Mouse (Mus musculus): Measurements from ENCODE around the gene Hoxa13. TPM values are rescaled to one million over a fixed set of nuclear protein-coding genes. Genes with fewer than 3 reads are reported as not detected.

Hoxa13 gene
- 0.08 and 0.32 TPM in 2 replicates for polyA plus RNA-seq (2015; fragmentation: Nextera tagmentation; extraction: Ambion mirVana)

- no peak for ATAC-seq (ENCODE audit: low read depth)
- H3K4me1 ChIP-seq (replicated peaks): peaks cover 8% of the 10 kb centered on the region; the same call in 1 of the 2 replicates
- peak within 1 kb of the TSS; percentile 46 for H3K4me2 ChIP-seq
- 1% methylated on average over 48 of the region's 72 CpGs for WGBS
- no peaks in the 10 kb centered on the region for H3K9me3 ChIP-seq
- H3K27me3 ChIP-seq: peaks cover 89% of the 10 kb centered on the region
- no peak within 1 kb of the TSS for H3K9ac ChIP-seq
- H3K36me3 ChIP-seq: no peaks in the 10 kb centered on the region
- peak within 1 kb of the TSS; percentile 26 for H3K4me3 ChIP-seq
- no peak within 1 kb of the TSS for H3K27ac ChIP-seq (replicated peaks)
Observed at GRCm38 (mm10) chr6:52260654-52261575, at the start of gene Hoxa13. Gene Hoxa13, minus strand, starts transcription at chr6:52260880.

GRCm38 (mm10) chr6:52310366-52310765 lies 49.7 kb upstream of the Hoxa13 start:
- ATAC-seq (ENCODE audit: low read depth): no peak
- no peaks in the 10 kb centered on the region for H3K9me3 ChIP-seq
- peak overlapping the region; percentile 7 for H3K4me2 ChIP-seq
- WGBS: under 1% methylated on average over 24 of the region's 24 CpGs
- H3K36me3 ChIP-seq: no peaks in the 10 kb centered on the region
- H3K4me3 ChIP-seq: 0 out of 2 replicates have a peak overlapping the region, but pooled peaks have one; percentile 10
- H3K27me3 ChIP-seq: peaks cover 100% of the 10 kb centered on the region
- H3K9ac ChIP-seq: no peak overlapping the region
- no peak overlapping the region for H3K27ac ChIP-seq (replicated peaks)
- H3K4me1 ChIP-seq (replicated peaks): peaks cover 19% of the 10 kb centered on the region

DNA sequence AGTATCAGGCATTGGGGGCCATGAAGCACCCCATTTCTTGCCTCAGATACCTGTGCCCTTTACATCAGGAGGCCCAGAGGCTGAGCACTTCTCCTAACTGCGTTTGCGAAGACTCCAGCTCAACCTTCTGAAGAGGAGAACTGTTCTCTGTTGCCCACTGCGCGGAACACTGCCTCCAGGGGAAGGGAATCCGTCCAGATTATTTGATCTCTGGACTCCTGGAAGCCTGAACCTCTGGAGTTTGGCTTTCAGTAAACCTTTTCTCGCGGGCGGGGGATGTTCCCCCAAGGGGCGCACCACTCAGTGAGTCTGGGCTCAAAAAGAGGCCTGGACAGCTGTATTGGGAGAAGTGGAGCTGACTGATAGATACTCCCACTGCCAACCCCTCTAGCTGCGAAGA lies 49.1 kb upstream of the Hoxa13 start:
- peaks cover 99% of the 10 kb centered on the region for H3K27me3 ChIP-seq
- H3K27ac ChIP-seq (replicated peaks): no peak overlapping the region
- H3K9me3 ChIP-seq: no peaks in the 10 kb centered on the region
- H3K4me2 ChIP-seq: peak overlapping the region; percentile 7; the same call in 1 of the 2 replicates
- H3K36me3 ChIP-seq: no peaks in the 10 kb centered on the region
- no peak overlapping the region for H3K4me3 ChIP-seq
- 38% methylated on average over 10 of the region's 10 CpGs for WGBS
- H3K4me1 ChIP-seq (replicated peaks): peaks cover 19% of the 10 kb centered on the region
- no peak overlapping the region for H3K9ac ChIP-seq
- ATAC-seq (ENCODE audit: low read depth): no peak

- Histone ChIP-seq H3K4me3 (peak overlapping the region; percentile 45), H3K4me1 (replicated peaks) (peaks cover 11% of the 10 kb centered on the region), H3K4me2 (peak overlapping the region; percentile 67), H3K36me3 (no peaks in the 10 kb centered on the region), H3K9ac (peak overlapping the region; percentile 63), H3K9me3 (no peaks in the 10 kb centered on the region), H3K27me3 (peaks cover 90% of the 10 kb centered on the region), H3K27ac (replicated peaks) (no peak overlapping the region)
- WGBS: under 1% methylated on average over 30 of the region's 30 CpGs
- ATAC-seq (ENCODE audit: low read depth): peak; percentile 87
Observed at GRCm38 (mm10) chr6:52305877-52306389, 45.3 kb upstream of the Hoxa13 start.

DNA sequence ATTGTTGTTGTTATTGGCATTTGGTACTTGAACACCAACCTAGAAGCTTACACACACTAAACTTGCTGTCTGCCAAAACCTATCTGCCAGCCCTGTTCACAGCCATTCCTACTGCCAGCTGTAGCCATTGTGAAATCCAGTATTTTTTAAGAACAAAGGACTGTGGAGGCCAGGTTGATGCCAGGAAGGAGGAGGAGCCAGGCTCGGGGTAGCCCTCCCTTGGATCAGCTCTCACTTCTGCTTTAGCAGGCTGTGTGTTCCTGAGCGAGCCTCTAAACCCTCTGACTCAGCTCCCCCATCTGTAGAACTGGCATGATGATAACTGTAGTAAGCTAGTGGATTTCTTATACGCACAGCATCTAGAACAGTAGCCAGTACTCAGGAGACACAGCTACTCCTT lies 42.7 kb upstream of the Hoxa13 start:
- Histone ChIP-seq H3K4me1 (replicated peaks) (peaks cover 11% of the 10 kb centered on the region), H3K27me3 (peaks cover 86% of the 10 kb centered on the region), H3K4me3 (no peak overlapping the region), H3K27ac (replicated peaks) (no peak overlapping the region), H3K9me3 (no peaks in the 10 kb centered on the region), H3K4me2 (no peak overlapping the region), H3K36me3 (no peaks in the 10 kb centered on the region), H3K9ac (no peak overlapping the region)
- WGBS: 57% methylated on average over 3 of the region's 3 CpGs
- ATAC-seq (ENCODE audit: low read depth): no peak

DNA sequence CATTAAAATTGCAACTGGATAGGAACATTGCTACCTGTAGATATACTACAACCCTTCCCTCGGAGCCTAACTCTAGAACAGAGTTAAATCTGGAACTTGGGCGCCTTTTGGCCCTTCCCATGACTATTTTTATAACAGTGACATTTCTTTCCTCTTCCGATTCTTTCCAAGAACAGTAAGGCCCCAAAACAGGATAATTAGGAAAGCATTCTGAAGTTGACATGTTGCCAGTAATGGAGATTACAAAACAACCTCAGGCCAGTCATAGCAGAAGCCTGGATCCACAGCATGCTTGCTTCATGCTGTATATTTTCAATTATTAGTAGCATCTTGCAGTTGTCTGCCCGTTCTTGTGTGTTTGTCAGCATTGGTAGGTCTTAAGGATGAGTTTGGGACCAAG lies 40.1 kb upstream of the Hoxa13 start:
- H3K4me1 ChIP-seq (replicated peaks): peaks cover 4% of the 10 kb centered on the region
- H3K9ac ChIP-seq: no peak overlapping the region
- no peak for ATAC-seq (ENCODE audit: low read depth)
- 84% methylated on average over 4 of the region's 4 CpGs for WGBS
- no peak overlapping the region for H3K4me3 ChIP-seq
- no peaks in the 10 kb centered on the region for H3K36me3 ChIP-seq
- no peaks in the 10 kb centered on the region for H3K9me3 ChIP-seq
- no peak overlapping the region for H3K27ac ChIP-seq (replicated peaks)
- peaks cover 82% of the 10 kb centered on the region for H3K27me3 ChIP-seq
- no peak overlapping the region for H3K4me2 ChIP-seq

DNA sequence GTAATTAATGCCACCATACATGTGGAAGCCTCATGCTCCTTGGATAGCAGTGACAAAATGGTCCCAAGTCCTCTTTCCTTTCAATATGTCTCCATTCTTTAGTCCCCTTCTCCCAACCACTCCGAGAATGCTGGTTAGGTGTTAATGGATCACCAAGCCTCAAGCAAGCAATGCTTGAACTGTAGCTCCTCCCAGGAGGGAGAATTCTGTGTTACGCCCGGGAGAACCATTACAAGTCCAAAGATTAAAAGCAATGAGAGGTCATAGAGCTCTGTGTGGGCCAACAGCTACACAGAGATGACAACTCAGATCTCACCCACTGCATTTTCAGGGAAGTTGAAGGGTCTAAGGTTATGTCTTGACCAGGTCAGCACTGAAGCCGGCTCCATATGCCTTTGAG lies 37.8 kb upstream of the Hoxa13 start:
- 83% methylated on average over 4 of the region's 4 CpGs for WGBS
- H3K36me3 ChIP-seq: no peaks in the 10 kb centered on the region
- H3K9ac ChIP-seq: no peak overlapping the region
- H3K4me1 ChIP-seq (replicated peaks): no peaks in the 10 kb centered on the region
- peaks cover 84% of the 10 kb centered on the region for H3K27me3 ChIP-seq
- no peaks in the 10 kb centered on the region for H3K9me3 ChIP-seq
- ATAC-seq (ENCODE audit: low read depth): no peak
- no peak overlapping the region for H3K4me2 ChIP-seq
- no peak overlapping the region for H3K4me3 ChIP-seq
- H3K27ac ChIP-seq (replicated peaks): no peak overlapping the region

DNA sequence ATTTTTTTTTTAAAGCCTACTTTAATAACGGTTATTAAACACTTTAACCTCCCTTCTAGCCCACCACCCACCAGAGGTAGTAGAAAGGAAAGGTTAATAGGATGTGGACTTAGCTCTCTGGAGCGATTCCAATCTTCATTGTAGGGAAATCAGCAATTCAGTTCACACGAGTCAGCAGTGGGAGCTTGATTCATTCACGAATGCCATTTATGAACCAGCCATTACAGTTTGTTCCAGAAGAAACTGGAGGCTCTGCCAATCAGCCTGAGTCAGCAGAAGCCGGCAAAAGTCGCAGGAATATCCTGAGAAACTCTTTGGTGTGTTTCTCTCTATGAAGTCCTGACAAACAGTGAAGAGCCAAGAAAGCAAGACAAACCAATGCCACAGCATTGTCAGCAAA lies 33.9 kb upstream of the Hoxa13 start:
- peaks cover 88% of the 10 kb centered on the region for H3K27me3 ChIP-seq
- no peaks in the 10 kb centered on the region for H3K9me3 ChIP-seq
- no peak overlapping the region for H3K27ac ChIP-seq (replicated peaks)
- no peaks in the 10 kb centered on the region for H3K36me3 ChIP-seq
- H3K4me3 ChIP-seq: no peak overlapping the region
- H3K4me1 ChIP-seq (replicated peaks): peaks cover 7% of the 10 kb centered on the region
- no peak for ATAC-seq (ENCODE audit: low read depth)
- H3K4me2 ChIP-seq: no peak overlapping the region
- H3K9ac ChIP-seq: no peak overlapping the region
- WGBS: 77% methylated on average over 6 of the region's 6 CpGs

DNA sequence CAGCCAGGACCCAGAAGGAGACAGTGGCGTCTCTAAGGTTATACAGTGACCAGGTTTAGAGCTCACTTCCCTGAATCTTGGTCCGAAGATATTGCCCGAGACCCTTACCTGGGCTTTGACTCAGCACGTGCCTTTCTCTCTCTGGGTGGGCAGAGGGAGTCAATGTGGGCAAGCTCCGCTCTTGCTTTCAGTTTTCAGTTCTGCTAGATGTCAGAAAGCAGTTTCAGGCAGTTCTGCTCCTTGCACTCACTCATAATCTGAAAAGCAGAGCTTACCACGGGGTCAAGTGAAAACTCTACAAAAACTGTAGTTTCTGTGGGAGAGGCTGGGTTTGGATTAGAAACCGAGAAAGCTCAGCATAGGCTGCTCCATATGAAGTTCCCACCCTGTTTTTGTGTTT lies 31.6 kb upstream of the Hoxa13 start:
- no peak for ATAC-seq (ENCODE audit: low read depth)
- H3K4me3 ChIP-seq: no peak overlapping the region
- H3K9ac ChIP-seq: no peak overlapping the region
- WGBS: 62% methylated on average over 7 of the region's 7 CpGs
- no peak overlapping the region for H3K4me2 ChIP-seq
- peaks cover 92% of the 10 kb centered on the region for H3K27me3 ChIP-seq
- no peaks in the 10 kb centered on the region for H3K9me3 ChIP-seq
- H3K27ac ChIP-seq (replicated peaks): no peak overlapping the region
- peaks cover 7% of the 10 kb centered on the region for H3K4me1 ChIP-seq (replicated peaks)
- H3K36me3 ChIP-seq: no peaks in the 10 kb centered on the region

DNA sequence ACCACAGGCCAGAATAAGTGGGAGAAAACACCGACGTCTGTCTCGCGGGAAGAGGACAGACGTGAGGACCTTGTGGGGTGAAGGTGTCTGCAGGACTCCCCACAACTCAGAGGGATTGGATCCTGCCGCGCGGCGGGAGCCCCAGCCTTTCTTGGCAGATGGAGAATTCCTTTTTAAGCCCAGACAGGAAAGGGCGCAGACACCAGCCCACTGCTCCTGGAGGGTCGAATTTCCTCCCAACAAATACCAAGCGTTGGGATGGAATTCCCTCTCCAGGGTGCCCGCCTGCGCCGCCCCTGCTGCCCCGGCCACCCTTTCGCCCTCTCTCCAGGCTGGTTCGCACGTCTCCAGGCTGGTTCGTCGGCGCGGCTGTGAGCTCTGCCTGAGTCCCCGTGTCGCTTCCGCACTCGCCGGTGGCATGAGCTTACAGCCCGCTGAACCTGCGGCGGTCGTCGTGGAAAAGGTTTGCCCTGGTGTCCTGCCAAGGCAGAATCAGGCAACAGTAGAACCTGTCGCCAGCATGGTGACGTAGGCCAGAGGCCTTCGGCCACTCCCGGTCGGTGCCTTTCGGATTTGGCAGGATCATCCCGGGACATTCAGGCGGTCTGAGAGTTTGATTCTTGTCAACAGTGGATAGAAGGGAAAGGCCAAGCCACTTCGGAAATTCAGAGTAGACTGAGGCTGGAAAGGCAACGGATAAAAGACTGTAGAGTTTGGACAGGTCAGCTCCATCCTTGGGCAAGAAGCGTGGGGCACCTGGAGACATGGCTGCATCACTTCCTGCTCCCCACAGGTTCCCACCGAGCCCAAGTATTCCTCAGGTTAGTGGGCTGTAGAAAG lies 30.6 kb upstream of the Hoxa13 start:
- peaks cover 91% of the 10 kb centered on the region for H3K27me3 ChIP-seq
- ATAC-seq (ENCODE audit: low read depth): no peak
- no peaks in the 10 kb centered on the region for H3K9me3 ChIP-seq
- H3K9ac ChIP-seq: no peak overlapping the region
- no peak overlapping the region for H3K27ac ChIP-seq (replicated peaks)
- peak overlapping the region; percentile 17; the same call in 1 of the 2 replicates for H3K4me3 ChIP-seq
- H3K36me3 ChIP-seq: no peaks in the 10 kb centered on the region
- H3K4me2 ChIP-seq: peak overlapping the region; percentile 44
- H3K4me1 ChIP-seq (replicated peaks): peaks cover 7% of the 10 kb centered on the region
- 2% methylated on average over 45 of the region's 45 CpGs for WGBS

GRCm38 (mm10) chr6:52290186-52290585 lies 29.5 kb upstream of the Hoxa13 start:
- ATAC-seq (ENCODE audit: low read depth): no peak
- H3K9ac ChIP-seq: no peak overlapping the region

GRCm38 (mm10) chr6:52283896-52284295 lies 23.2 kb upstream of the Hoxa13 start:
- WGBS: 89% methylated on average over 5 of the region's 5 CpGs
- Histone ChIP-seq H3K27ac (replicated peaks) (no peak overlapping the region), H3K4me3 (no peak overlapping the region), H3K4me1 (replicated peaks) (no peaks in the 10 kb centered on the region), H3K9ac (no peak overlapping the region), H3K4me2 (no peak overlapping the region), H3K9me3 (no peaks in the 10 kb centered on the region), H3K27me3 (peaks cover 79% of the 10 kb centered on the region), H3K36me3 (no peaks in the 10 kb centered on the region)
- no peak for ATAC-seq (ENCODE audit: low read depth)

More at GRCm38 (mm10) chr6:52290186-52290585, 29.5 kb upstream of the Hoxa13 start:
- Histone ChIP-seq H3K36me3 (no peaks in the 10 kb centered on the region), H3K4me2 (no peak overlapping the region), H3K9me3 (no peaks in the 10 kb centered on the region), H3K4me3 (no peak overlapping the region), H3K27me3 (peaks cover 87% of the 10 kb centered on the region), H3K4me1 (replicated peaks) (peaks cover 7% of the 10 kb centered on the region), H3K27ac (replicated peaks) (no peak overlapping the region)
- WGBS: 25% methylated on average over 12 of the region's 12 CpGs
